Mouse (Mus musculus): Measurements from ENCODE around the gene Coa3.

Coa3 gene

DNA sequence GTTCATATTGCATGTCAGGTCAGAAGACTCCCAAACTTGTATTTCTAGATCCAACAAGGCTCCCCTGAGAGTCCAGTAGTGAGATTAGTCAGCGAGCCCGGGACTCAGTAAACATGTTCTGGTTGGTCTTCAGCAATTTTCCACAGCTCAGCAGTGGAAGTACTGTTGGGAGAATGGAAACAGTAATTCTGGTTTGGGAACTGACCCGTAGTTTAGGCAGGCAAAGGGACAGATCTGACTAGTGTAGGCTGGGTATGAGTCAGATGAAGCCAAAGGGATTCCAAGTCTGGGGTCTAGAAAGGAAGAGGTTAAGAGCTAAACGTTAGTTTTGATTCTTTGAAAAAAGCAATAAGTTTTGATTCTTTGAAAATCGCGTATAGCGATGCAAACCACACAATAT is 26.0 kb downstream of the Coa3 start:
- peak; percentile 71 for DNase-seq (ENCODE audit: low read depth, low spot score)

DNA sequence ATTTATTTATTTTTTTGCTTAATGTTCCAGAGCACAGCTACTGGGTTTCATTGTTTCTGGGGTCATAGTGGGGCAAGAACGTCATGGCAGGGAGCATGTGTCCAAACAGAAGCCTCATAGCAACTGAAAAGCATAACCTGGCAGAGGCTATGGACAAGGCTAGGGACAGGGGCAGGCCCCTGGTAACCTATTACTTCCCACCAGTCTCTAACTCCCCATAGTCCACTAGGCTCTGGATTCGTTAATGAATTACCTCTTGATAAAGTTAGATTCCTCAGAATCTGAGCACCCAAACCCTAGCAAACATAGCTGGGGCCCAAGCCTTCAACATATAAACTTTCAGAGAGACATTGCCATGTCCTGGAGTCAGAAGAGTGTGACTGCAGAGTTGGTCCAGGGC is 27.9 kb downstream of the Coa3 start:
- no peak for DNase-seq (ENCODE audit: low read depth, low spot score)

DNA sequence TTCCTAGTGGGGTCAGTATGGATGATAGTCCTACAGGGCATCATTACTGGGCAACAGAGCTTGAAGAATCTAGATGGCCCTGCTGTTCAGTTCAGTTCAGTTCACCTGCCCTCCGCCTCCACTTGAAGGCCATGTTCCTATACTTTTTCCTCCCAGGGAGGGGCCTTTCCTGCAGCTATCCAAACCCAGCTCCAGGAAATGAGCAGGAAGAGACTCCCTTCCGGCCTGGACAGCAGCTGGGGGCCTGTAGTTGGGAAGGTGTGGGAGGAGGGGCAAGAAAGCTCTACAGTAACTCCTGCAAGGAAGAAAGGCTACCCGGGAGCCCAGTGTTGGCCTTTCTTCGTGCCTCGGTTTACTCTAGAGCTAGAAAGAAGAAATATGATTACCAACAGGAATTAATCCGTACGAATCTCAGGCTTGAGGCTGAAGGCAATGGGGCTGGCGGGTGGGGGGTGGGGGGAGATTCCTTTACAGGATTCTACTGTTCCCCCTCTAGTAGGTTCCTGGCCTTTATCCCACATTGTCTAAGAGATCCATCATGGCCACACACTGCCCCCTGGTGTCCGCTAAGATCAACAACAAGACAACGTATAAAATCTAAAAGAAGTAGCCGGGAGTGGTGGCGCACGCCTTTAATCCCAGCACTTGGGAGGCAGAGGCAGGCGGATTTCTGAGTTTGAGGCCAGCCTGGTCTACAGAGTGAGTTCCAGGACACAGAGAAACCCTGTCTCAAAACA is 30.5 kb downstream of the Coa3 start:
- DNase-seq (ENCODE audit: low read depth, low spot score) = peak; percentile 72

DNA sequence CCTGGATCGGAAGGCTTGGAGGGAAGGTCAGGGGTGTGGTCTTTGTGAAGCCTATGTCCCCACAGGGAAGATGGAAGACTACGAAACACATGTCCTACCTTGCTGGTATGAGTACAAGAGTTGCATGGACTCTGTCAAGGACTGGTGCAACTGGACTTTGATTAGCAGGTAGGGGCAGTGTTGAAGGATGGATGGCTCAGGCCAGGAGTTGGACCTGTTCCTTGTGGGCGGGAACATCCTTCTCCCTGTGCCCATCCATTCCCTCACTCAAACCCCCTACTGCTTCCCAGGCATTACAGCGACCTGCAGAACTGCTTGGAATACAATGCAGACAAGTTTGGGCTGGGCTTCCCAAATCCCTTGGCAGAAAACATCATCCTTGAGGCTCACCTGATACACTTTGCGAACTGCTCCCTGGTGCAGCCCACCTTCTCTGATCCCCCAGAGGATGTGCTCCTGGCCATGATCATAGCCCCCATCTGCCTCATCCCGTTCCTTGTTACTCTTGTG is 31.3 kb downstream of the Coa3 start:
- no peak for DNase-seq (ENCODE audit: low read depth, low spot score)

DNA sequence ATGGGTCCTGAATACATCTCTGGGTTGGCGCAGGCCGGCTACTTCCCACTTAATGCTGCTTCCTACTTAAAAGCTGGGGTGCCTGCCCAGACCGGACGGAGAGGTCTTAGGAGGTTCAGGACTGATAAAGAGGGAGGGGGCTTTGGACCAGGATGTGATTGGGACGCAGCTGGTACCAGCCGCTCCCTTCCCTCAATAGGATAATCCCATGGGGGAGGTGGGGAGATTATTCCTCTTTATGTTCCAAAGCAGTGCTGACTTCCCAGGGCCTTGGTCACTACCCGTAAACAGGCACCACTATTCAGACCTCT is 32.3 kb downstream of the Coa3 start:
- DNase-seq (ENCODE audit: low read depth, low spot score) = no peak

DNA sequence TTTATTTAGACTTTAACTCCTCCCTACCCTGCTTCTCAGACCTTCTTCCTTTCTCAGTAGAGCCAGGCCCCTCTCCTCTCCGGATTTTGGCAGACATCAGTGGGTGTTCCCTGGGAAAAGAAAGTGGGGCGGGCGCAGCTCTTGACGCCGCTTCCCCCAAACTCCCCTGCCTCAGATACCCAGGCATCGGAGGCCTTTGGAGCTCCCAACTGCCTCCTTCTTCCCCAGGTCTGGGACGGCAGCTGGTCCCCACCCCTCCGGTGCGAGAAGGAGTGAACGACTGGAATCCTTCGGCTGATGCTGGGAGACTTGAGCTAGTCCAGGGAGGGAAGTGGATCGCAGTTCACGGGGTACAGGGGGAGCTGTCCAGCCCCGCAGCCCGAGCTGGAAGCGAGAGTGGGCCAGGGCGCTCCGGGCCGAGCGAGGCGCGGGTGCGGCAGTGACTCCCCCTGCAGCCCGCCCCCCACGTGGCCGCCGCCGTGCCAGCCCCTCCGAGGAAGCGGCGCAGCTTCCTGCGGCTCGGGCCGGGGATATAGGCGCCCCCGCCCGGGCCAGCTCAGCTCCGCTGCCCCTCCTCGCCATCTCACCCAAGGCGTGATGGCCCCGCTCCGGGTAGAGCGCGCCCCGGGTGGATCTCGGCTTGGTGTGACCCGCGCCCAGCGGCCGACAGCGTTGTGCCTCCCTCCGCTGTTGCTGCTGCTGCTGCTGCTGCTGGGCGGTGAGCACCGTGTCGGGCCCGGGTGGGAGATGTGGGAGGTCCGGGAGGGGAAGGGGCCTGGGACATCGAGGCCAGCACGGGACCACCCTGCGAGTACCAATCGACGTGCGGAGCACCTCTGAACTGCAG is 32.8 kb downstream of the Coa3 start, which contains the start of gene Ramp2:
Gene Ramp2, plus strand, starts transcription at position 174 of the 847 bp plus-strand sequence.
- DNase-seq (ENCODE audit: low read depth, low spot score) = no peak

DNA sequence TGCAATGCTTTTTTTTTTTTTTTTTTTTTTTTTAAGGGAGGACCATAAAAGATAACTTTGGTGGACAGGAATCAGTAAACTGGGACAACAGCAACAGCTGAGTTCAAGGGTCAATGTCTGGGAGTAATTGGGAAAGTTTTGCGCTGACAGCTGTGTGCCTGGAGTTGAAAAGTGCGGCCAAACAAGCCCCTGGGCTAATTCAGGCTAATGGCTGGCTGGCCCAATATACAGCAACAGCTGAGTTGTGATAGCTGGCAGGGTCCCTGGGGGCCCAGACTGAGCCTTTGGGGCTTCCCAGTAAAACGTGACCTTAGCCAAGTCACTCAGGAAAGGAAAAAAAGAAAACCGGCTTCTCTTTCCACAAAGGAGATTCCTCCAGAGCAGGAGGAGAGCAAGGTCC is 33.8 kb downstream of the Coa3 start:
- no peak for DNase-seq (ENCODE audit: low read depth, low spot score)

DNA sequence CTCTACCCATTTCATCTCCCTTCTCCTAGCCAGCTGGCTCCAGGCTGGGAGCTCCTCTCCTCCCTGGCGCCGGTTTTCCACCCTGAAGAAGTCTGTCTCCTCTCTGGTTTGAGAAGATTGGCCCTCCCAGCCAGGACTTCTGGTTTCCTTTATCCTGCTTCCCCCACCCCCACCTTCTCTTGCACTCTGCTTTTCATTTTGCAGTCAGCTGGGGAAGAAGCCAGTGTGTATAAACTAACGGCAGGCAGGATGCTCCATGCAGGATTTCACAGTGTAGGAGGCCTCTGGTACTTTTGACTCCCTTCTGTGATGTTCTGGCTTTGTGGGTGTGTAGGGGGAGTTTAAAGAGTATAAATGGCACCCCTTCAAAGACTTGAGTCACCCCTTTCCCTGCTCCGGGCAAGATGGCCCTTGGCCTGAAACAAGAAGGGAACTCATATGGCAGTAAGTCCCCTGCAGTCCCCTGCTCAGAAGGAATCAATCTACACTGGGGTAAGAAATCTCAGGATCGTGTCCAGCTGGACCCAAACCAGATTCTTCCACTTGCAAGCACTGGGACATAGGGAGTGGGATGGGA is 40.8 kb downstream of the Coa3 start:
- no peak for DNase-seq (ENCODE audit: low read depth, low spot score)

DNA sequence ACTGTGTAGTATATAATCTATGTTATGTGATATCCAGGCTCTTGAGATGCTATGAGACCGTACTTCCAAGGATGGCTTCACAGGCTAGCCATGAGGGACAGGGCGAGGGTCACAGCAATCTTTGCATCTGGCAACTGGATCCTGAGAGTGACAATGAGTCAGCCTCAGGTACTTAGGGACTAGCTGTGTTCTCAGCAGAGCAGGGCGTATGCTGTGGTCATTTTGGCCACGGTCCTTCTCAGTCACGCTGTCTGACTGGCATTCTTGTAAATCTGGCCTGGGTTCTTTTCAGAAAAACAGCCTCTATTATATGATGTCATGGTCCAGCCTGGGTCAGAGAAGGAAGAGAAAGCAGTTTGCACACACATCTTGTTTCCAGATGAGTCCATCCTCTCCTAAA is 42.1 kb downstream of the Coa3 start:
- no peak for DNase-seq (ENCODE audit: low read depth, low spot score)

DNA sequence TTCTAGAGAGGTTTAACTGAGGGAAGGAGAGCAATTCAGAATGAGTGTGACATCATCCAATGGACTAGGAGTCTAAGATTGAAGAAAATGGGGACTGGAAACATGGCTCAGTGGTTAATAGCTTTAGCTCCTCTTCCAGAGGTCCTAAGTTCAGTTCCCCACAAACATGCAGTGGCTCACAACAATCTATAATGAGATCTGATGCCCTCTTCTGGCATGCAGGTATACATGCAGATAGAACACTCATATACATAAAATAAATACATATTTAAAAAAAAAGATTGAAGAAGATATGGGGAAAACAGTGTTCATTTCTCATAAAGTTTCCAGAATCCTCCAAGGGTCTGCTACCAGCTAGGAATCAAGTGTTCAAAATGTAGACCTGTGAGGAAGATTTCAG is 43.5 kb downstream of the Coa3 start:
- DNase-seq (ENCODE audit: low read depth, low spot score) = no peak

DNA sequence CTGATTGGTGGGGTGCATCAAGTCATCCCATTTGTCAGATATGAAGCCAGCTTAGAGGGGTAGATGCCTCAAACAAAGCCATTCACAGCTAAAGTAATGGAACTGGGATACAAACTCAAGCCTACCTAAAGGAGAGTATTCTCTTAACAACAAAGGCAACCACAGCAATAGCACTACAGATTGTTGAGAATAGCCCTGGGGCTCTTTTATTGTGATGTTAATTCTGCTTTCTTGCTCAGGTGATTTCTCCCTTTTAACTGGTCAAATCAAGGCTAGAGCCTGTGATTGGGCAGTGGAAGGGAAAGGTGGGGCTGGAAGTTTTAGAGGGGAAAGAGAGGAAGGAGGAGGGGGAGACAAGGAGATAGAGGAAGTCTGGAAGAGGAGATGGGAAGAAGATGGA is 44.8 kb downstream of the Coa3 start:
- DNase-seq (ENCODE audit: low read depth, low spot score) = no peak

DNA sequence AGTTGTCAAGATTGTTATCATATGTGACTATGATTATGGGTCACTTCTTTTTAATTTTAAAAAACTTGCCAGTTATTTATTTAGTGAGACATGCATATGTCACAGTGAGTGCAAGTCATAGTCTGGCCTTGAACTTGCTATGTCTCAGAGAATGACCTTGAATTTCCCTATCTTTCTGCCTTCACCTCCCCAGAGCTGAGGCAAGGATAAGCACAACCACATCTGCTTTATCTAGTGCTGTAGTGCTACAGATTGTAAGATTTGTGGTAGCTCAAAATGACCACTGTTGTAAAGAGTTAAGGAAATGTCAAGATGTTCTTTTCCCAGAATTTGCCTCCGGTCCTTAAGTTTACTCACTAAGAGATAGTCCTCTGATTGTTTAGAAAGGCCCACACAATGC is 45.7 kb downstream of the Coa3 start:
- no peak for DNase-seq (ENCODE audit: low read depth, low spot score)

DNA sequence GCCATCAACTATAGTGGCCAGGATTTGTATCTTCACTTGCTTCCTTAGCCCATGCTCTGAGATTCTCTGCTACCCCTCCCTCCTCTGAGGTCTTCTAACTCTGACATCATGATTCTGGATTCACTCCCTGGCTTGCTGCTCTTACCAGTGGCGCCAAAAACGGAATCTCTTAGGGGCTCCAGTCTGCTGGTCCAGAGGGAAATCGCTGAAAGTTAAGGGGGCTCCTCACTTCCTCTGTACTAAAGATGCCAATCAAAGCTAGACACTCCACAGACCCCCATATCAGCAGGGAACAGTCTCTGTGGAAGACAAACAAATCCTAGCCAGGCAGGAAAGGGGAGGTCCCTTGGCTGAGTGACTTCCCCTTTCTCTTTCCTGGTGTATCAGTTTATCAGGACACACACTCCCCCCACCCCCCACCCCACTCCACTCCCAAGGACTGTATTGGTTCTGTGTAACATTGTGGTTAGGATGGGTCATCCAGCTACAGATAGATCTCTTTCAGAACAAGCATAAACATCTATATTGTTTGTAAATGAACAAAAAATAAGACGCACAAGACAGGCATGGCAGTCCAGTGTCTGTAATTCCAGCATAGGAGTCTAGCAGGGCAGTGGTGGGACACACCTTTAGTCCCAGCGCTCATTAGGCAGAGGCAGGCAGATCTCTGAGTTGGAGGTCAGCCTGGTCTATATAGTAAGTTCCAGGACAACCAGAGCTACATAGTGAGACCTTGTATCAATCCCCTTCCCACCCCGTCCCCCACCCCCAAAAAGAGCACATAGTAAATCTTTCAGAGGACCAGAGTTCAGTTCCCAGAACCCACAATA is 46.7 kb downstream of the Coa3 start:
- no peak for DNase-seq (ENCODE audit: low read depth, low spot score)

DNA sequence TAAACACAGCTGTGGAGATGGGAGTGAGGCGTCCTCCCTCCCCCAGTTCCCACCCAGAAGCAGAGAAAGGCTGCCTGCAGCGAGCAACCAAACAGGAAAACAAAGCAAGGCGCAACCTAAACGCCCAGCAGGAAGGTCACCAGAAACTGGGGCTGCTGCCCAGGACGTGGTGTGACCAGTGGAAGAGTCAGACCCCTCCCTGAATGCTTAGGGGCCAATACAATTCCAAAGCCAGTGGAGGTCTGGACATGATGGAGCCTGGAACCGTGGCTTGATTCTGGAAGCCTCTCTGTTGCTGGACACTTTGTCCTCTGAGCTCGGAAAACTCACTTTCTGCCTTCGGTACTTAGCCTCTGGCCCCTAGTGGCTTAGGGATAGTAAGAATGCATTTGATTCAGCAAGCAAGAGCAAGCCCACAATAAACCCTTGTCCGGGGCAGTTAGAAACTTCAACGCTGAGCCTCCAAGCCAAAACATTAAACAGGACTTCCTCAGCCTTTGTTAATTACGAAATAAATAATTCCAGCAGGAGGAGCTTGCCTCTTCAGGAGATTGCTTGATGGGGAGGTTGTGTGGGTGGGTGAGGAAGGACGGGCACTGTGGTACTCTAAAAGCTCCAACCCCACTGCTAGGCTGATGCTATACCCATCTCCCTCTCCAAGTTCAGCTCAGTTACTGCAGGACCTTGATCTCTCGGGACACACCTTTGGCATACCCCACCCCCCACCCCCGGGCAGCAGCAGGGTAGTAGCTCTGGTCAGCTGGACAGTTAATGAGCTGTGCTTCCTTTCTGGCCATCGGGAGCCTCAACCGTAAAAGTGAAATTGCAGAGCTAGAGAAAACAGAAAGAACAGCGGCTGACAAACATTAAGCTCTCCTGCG is 47.7 kb downstream of the Coa3 start:
- peak; percentile 19 for DNase-seq (ENCODE audit: low read depth, low spot score)

DNA sequence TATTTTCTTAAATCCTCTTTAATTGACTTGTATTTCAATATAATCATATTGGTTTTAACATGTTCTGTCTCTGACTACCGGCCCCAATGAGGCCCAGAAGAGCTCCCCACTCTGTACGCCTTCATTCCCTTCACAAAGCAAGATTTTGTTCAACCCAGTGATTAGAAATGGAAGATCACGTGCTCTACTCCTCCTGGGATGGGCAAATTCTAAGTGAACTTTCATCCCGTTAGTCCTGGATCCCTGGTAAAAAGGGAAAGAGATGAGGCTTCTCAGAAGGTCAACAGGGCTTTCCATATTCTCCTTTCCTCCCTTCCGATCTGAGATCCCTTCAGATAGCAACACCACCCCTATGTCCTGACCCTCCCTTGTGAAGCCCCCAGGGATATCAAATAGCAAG is 48.4 kb downstream of the Coa3 start:
- no peak for DNase-seq (ENCODE audit: low read depth, low spot score)

DNA sequence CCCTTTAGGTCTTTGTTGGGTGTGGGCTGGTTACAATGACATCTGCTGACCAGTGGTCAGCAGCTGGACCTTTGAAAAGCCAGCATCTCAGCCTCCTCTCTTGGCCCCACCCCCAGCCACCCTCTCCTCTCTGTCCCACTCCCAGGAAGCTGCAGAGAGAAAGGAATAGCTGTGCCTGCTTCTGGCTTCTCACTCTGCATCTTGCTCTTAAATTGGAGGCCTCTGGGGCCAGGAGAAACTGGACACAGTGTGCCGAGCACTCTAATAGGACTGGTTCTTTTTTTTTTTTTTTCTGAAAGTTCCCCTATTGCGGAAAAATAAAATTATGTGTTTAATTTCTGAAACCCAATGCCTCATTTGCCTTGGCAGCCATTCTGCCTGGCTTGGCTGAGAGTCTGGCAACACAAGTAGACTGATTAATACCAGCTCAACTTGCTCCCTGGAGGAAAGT is 48.8 kb downstream of the Coa3 start:
- DNase-seq (ENCODE audit: low read depth, low spot score) = no peak

DNA sequence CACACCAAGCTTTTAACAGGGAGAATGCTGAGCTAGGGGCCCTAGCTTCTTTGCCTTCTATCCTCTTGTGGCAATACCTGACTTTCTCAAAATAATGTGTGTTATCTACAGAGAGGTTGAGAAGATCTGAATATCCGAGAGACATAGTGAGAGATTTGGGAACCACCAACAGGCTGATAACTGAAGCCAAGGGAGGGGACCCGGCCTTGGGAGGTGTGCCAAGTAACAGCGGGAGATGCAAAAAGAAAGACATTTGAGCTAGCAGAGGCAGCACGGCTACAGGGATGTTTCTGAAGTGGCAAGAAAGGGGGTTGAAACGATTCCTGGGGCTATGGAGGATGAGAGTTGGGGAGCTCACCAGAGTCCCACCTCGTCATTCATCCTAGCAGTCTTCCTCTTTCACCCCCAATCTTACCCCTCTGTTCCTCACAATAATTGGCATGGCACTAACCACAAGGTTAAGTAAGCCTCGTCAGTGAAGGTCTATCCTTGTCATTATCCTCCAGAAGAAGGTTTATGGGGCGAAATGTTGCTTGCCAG is 49.5 kb downstream of the Coa3 start:
- no peak for DNase-seq (ENCODE audit: low read depth, low spot score)

All from A20 (cell line).